Mouse (Mus musculus): ENCODE data around the gene Msantd1. TPM values are rescaled to one million over a fixed set of nuclear protein-coding genes. Genes with fewer than 3 reads are reported as not detected.

Gene Msantd1
- polyA plus RNA-seq, 1 experiment from 2014 or later = 2.3 TPM

DNA sequence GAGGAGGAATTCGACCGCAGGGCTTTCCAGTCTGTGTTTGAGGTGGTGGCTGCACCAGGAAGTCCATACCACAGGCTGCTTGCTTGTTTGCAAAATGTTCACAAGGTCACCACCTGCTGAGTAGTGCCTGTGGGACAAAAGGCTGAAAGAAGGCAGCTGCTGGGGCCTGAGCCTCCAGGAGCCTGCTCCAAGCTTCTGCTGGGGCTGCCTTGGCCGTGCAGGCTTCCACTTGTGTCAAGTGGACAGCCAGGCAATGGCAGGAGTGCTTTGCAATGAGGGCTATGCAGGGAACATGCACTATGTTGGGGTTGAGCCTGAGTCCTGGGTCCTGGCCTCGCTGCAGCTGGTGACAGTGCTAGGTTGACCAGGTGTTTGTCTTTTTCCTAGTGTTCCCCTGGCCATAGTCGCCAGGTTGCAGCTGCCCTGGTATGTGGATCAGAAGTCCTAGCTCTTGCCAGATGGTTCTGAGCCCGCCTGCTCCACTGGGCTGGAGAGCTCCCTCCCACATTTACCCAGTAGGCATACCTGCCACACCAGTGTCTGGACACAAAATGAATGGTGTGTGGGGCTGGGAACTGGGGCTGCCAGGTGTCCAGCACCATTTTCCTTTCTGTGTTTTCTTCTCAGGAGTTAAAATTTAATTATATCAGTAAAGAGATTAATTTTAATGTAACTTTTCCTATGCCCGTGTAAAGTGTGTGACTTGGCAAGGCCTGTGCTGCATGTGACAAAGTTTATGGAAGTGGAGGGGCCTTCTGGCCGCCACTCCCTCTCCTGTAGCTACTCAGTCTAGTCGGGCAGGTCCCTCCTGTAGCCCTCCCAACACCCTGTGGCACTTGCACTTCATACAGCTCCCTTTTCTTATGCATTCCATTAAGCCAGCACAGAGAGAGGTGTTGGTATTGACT lies 1.2 kb downstream of the Msantd1 start:
- ATAC-seq (ENCODE audit: low FRiP score, low read depth) = no peak
- Histone ChIP-seq H3K4me2 (replicated peaks) (no peak overlapping the region), H3K9me3 (no peaks in the 10 kb centered on the region), H3K4me3 (no peak overlapping the region), H3K36me3 (peaks cover 78% of the 10 kb centered on the region), H3K9ac (no peak overlapping the region), H3K27ac (no peak overlapping the region), H3K4me1 (0 out of 2 replicates have a peak, but pooled peaks cover 4% of the 10 kb centered on the region), H3K27me3 (replicated peaks) (no peaks in the 10 kb centered on the region)
- WGBS = 78% methylated on average over 9 of the region's 9 CpGs

GRCm38 (mm10) chr5:34909634-34910503 lies 2.1 kb downstream of the Msantd1 start:
- no peak for ATAC-seq (ENCODE audit: low FRiP score, low read depth)
- Histone ChIP-seq H3K9me3 (no peaks in the 10 kb centered on the region), H3K9ac (no peak overlapping the region), H3K27me3 (replicated peaks) (no peaks in the 10 kb centered on the region), H3K4me3 (no peak overlapping the region), H3K4me1 (0 out of 2 replicates have a peak, but pooled peaks cover 4% of the 10 kb centered on the region), H3K36me3 (peaks cover 69% of the 10 kb centered on the region), H3K27ac (no peak overlapping the region), H3K4me2 (replicated peaks) (no peak overlapping the region)
- WGBS = 100% methylated on average over 1 of the region's 1 CpGs

- ATAC-seq (ENCODE audit: low FRiP score, low read depth) = no peak
- no peaks in the 10 kb centered on the region for H3K9me3 ChIP-seq
- H3K9ac ChIP-seq = no peak overlapping the region
- H3K4me3 ChIP-seq = no peak overlapping the region
- 78% methylated on average over 4 of the region's 4 CpGs for WGBS
- H3K4me2 ChIP-seq (replicated peaks) = no peak overlapping the region
- H3K4me1 ChIP-seq = 0 out of 2 replicates have a peak, but pooled peaks cover 4% of the 10 kb centered on the region
- H3K36me3 ChIP-seq = peaks cover 63% of the 10 kb centered on the region
- no peak overlapping the region for H3K27ac ChIP-seq
- no peaks in the 10 kb centered on the region for H3K27me3 ChIP-seq (replicated peaks)
Measured at GRCm38 (mm10) chr5:34910504-34910815, 2.6 kb downstream of the Msantd1 start.

DNA sequence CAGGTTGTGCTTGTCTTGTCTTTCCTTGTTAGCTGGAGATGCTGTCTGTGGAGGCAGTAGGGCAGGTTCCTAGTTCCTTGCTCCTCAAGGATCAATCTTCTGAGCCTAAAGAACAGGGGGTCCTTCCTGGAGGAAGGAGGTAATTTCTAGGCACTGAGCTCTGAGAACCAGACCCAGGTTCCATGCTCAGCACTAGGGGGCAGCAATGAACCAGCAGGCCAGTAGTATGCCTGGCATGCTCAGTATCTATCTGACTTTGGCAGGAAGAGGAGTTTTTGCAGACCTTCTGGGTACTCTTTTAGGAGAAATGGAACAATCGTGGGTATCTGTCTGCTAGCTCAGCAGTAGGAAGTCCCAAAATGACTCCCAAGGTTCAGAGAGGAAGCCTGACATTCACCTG lies 8.0 kb downstream of the Msantd1 start:
- Histone ChIP-seq H3K9me3 (no peaks in the 10 kb centered on the region), H3K4me2 (replicated peaks) (no peak overlapping the region), H3K4me1 (peaks cover 9% of the 10 kb centered on the region), H3K4me3 (no peak overlapping the region), H3K36me3 (peaks cover 12% of the 10 kb centered on the region; the same call in 1 of the 2 replicates), H3K9ac (no peak overlapping the region), H3K27ac (no peak overlapping the region), H3K27me3 (replicated peaks) (no peaks in the 10 kb centered on the region)
- ATAC-seq (ENCODE audit: low FRiP score, low read depth) = no peak; the same call in 1 of the 2 replicates
- 18% methylated on average over 1 of the region's 1 CpGs for WGBS

DNA sequence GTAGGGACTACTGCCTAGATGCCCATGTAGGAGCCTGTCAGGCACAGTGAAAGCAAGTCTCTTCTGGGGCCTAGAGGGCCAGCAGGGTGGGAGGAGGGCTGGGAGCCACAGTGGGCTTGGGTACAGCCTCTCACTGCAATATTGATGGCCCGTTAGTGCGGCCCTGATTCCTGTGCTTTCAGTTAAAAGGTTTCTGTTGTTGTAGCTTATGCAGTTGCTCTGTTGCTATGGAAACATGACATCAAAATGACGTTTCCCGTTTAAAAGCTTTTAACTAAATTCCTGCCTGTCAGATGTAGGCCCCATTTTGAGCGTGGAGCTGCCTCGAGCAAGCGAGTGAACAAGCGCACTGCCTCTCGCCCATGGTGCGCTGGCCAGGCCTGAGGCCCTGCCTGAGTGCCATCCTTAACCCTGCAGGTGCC lies 9.4 kb downstream of the Msantd1 start:
- Histone ChIP-seq H3K36me3 (0 out of 2 replicates have a peak, but pooled peaks cover 4% of the 10 kb centered on the region), H3K27me3 (replicated peaks) (no peaks in the 10 kb centered on the region), H3K9ac (no peak overlapping the region), H3K9me3 (no peaks in the 10 kb centered on the region), H3K4me2 (replicated peaks) (no peak overlapping the region), H3K4me3 (no peak overlapping the region), H3K27ac (no peak overlapping the region), H3K4me1 (peaks cover 9% of the 10 kb centered on the region)
- 60% methylated on average over 10 of the region's 10 CpGs for WGBS
- ATAC-seq (ENCODE audit: low FRiP score, low read depth) = 0 out of 2 replicates have a peak, but pooled peaks have one; percentile 5

GRCm38 (mm10) chr5:34918785-34919184 lies 11.0 kb downstream of the Msantd1 start:
- H3K9me3 ChIP-seq = no peaks in the 10 kb centered on the region
- peaks cover 8% of the 10 kb centered on the region for H3K36me3 ChIP-seq
- H3K27ac ChIP-seq = no peak overlapping the region
- no peak overlapping the region for H3K4me3 ChIP-seq
- ATAC-seq (ENCODE audit: low FRiP score, low read depth) = no peak
- peaks cover 18% of the 10 kb centered on the region for H3K4me1 ChIP-seq
- H3K9ac ChIP-seq = no peak overlapping the region
- no peaks in the 10 kb centered on the region for H3K27me3 ChIP-seq (replicated peaks)
- 88% methylated on average over 3 of the region's 3 CpGs for WGBS
- no peak overlapping the region for H3K4me2 ChIP-seq (replicated peaks)

- Histone ChIP-seq H3K36me3 (peaks cover 20% of the 10 kb centered on the region), H3K9me3 (no peaks in the 10 kb centered on the region), H3K4me2 (replicated peaks) (no peak overlapping the region), H3K27ac (no peak overlapping the region), H3K4me1 (peaks cover 9% of the 10 kb centered on the region), H3K27me3 (replicated peaks) (no peaks in the 10 kb centered on the region), H3K9ac (no peak overlapping the region), H3K4me3 (no peak overlapping the region)
- 18% methylated on average over 6 of the region's 6 CpGs for WGBS
- 0 out of 2 replicates have a peak, but pooled peaks have one; percentile 41 for ATAC-seq (ENCODE audit: low FRiP score, low read depth)
Measured at GRCm38 (mm10) chr5:34922531-34922930, 14.7 kb downstream of the Msantd1 start.

DNA sequence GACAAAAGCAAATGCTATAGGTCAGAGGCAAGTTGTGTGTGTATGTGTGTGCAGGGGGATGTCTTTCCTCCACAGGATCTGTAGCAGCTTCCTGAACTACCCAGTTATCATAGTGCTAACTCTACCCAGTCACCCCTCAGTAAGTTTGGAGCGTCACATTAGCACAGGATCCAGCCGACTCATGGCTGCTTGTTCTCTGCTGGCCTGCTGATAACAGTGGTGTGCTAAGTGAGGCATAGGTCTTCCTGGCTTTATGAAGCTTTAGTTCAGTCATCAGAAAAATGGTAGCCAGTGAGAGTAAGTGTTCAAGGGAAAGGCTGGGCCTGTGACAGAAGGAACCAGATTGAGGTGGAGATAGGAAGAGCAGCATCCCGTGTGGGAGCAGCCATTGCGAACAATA lies 16.1 kb downstream of the Msantd1 start:
- peaks cover 20% of the 10 kb centered on the region for H3K36me3 ChIP-seq
- no peaks in the 10 kb centered on the region for H3K27me3 ChIP-seq (replicated peaks)
- no peak overlapping the region for H3K4me3 ChIP-seq
- peaks cover 8% of the 10 kb centered on the region; the same call in 1 of the 2 replicates for H3K4me1 ChIP-seq
- ATAC-seq (ENCODE audit: low FRiP score, low read depth) = no peak
- H3K27ac ChIP-seq = no peak overlapping the region
- H3K9me3 ChIP-seq = no peaks in the 10 kb centered on the region
- no peak overlapping the region for H3K4me2 ChIP-seq (replicated peaks)
- H3K9ac ChIP-seq = no peak overlapping the region
- WGBS = 93% methylated on average over 4 of the region's 4 CpGs

DNA sequence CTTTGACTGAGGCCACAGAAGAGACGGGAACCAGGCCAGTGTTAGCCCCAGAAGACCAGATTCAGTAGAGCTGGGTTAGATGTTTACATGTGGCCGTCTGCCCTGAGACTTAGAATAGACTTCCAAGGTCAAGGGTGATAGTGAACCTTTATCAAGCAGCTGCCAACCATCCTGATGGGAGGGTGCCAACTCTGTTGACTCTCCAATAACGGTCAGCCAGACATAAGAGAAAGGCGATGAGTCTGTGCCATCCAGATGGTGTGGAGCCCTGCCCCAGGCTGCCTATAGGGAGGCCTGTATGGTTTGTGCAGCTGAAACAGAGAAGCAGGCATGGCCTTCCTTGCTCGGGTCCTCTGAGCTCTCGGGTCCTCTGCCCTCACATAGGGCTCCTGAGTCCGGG lies 16.7 kb downstream of the Msantd1 start:
- no peak overlapping the region for H3K9ac ChIP-seq
- H3K4me2 ChIP-seq (replicated peaks) = no peak overlapping the region
- ATAC-seq (ENCODE audit: low FRiP score, low read depth) = no peak
- H3K27ac ChIP-seq = no peak overlapping the region
- WGBS = 87% methylated on average over 7 of the region's 7 CpGs
- H3K4me3 ChIP-seq = no peak overlapping the region
- no peaks in the 10 kb centered on the region for H3K9me3 ChIP-seq
- peaks cover 8% of the 10 kb centered on the region; the same call in 1 of the 2 replicates for H3K4me1 ChIP-seq
- peaks cover 20% of the 10 kb centered on the region for H3K36me3 ChIP-seq
- no peaks in the 10 kb centered on the region for H3K27me3 ChIP-seq (replicated peaks)

- WGBS = 94% methylated on average over 4 of the region's 4 CpGs
- peaks cover 20% of the 10 kb centered on the region for H3K36me3 ChIP-seq
- H3K9me3 ChIP-seq = no peaks in the 10 kb centered on the region
- no peak overlapping the region for H3K4me3 ChIP-seq
- no peak for ATAC-seq (ENCODE audit: low FRiP score, low read depth)
- H3K4me2 ChIP-seq (replicated peaks) = no peak overlapping the region
- H3K4me1 ChIP-seq = peaks cover 17% of the 10 kb centered on the region
- no peak overlapping the region for H3K27ac ChIP-seq
- no peak overlapping the region for H3K9ac ChIP-seq
- H3K27me3 ChIP-seq (replicated peaks) = no peaks in the 10 kb centered on the region
Measured at GRCm38 (mm10) chr5:34927648-34928047, 19.8 kb downstream of the Msantd1 start.

DNA sequence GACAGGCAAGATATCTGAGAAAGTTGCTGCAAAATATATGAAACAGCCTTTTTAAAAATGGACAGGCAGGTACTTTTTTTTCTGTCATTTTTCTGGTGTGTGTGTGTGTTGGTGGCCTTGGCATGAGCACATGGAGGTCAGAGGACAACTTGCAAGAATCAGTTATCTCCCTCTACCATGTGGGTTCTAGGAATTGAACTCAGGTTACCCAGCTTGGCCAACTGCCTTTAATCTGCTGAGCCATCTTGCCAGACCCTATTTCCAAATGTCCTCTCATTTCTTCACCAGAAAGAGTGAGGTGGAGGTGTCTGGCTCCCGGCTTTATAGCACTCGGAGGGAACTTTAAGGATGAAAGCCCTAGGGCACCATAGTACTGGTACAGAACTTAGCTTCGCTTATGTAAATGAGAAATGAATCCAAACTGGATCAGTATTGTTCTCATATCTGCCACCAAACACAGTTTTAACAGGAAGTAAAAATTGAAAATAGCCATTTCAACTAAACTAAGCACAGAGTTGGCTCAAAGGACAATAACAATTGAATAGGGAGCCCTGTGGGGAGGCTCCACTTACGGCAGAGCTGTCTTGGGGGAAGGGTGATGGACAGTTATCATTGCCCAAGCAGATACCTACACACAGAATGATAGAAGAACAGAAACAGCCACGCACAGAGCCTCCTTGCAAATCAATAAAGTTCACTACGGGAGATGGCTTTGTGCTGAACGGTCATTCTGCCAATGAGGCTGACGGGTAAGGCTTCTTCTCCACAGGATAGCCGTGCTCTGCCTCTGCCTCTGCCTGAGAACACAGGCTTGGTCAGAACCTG lies 22.6 kb downstream of the Msantd1 start:
- Histone ChIP-seq H3K9ac (no peak overlapping the region), H3K36me3 (no peaks in the 10 kb centered on the region; the same call in 1 of the 2 replicates), H3K4me3 (no peak overlapping the region), H3K9me3 (no peaks in the 10 kb centered on the region), H3K27me3 (replicated peaks) (no peaks in the 10 kb centered on the region), H3K4me1 (peaks cover 12% of the 10 kb centered on the region), H3K4me2 (replicated peaks) (no peak overlapping the region), H3K27ac (no peak overlapping the region)
- no peak for ATAC-seq (ENCODE audit: low FRiP score, low read depth)
- WGBS = 72% methylated on average over 9 of the region's 9 CpGs

Data from neural tube, embryonic 12.5 days (tissue).